Mouse (Mus musculus) cortical plate, adult 2 months (tissue): ENCODE results near the gene Ralgds.

Experiments used
- CTCF ChIP-seq: fragments of 200-500 bp; IDR thresholded peaks from 2 replicates; pipeline ENCODE4 v1.5.1; 2011; ENCODE audit warnings: mild to moderate bottlenecking, control low read depth, low read length; ENCODE audit not compliant: insufficient read depth; ENCODE audit errors: extremely low read depth
- POLR2A ChIP-seq: fragments of 200-500 bp; IDR thresholded peaks from 2 replicates; pipeline ENCODE4 v1.6.1; 2011; ENCODE audit warnings: mild to moderate bottlenecking, low read length, control low read depth; ENCODE audit not compliant: insufficient read depth; ENCODE audit errors: extremely low read depth

- TF ChIP-seq POLR2A (no peak), CTCF (no peak)
These were observed 53.6 kb downstream of the Ralgds start for GRCm38 (mm10) chr2:28566545-28566944.
